Mouse (Mus musculus) embryonic facial prominence, embryonic 13.5 days (tissue): Measurements from ENCODE around the gene Rps4x. TPM values are rescaled to one million over a fixed set of nuclear protein-coding genes. Genes with fewer than 3 reads are reported as not detected.

Experiments
- ATAC-seq: fragments of 200-750 bp; cut with Nextera tagmentation; 2 replicates; pipeline ENCODE4 v1.8.0; 2017; ENCODE audit warnings: low read depth; ENCODE audit not compliant: insufficient number of reproducible peaks, insufficient read depth, low FRiP score, low TSS enrichment
- H3K27ac ChIP-seq: fragments of 300-500 bp; sonication (generic); 2 replicates; pipeline ENCODE4 v1.5.1; 2015; ENCODE audit warnings: moderate library complexity, mild to moderate bottlenecking, inconsistent platforms
- H3K27me3 ChIP-seq: fragments of 300-500 bp; sonication (generic); 2 replicates; pipeline ENCODE4 v1.6.1; 2015; ENCODE audit warnings: mild to moderate bottlenecking, inconsistent platforms
- H3K36me3 ChIP-seq: fragments of 300-500 bp; sonication (generic); 2 replicates; pipeline ENCODE4 v1.6.1; 2015; ENCODE audit warnings: mild to moderate bottlenecking, inconsistent platforms
- H3K4me1 ChIP-seq: fragments of 300-500 bp; sonication (generic); 2 replicates; pipeline ENCODE4 v1.6.1; 2015; ENCODE audit warnings: inconsistent platforms
- H3K4me2 ChIP-seq: fragments of 300-500 bp; sonication (generic); 2 replicates; pipeline ENCODE4 v1.6.1; 2015; ENCODE audit warnings: moderate library complexity, mild to moderate bottlenecking, inconsistent platforms
- H3K4me3 ChIP-seq: fragments of 300-500 bp; sonication (generic); 2 replicates; pipeline ENCODE4 v1.5.1; 2015; ENCODE audit warnings: mild to moderate bottlenecking, inconsistent platforms
- H3K9ac ChIP-seq: fragments of 300-500 bp; sonication (generic); 2 replicates; pipeline ENCODE4 v1.6.1; 2015; ENCODE audit warnings: mild to moderate bottlenecking, inconsistent platforms
- H3K9me3 ChIP-seq: fragments of 300-500 bp; sonication (generic); 2 replicates; pipeline ENCODE4 v1.6.1; 2016; ENCODE audit warnings: inconsistent platforms
- WGBS: fragments of 180-500 bp; shearing (Covaris S2); methylation state at CpG from one replicate; pipeline ENCODE4 v1.1.7; 2015; ENCODE audit warnings: mixed read lengths; 5-methylcytosine and 5-hydroxymethylcytosine counted together
- polyA plus RNA-seq: library from polyadenylated mRNA; unstranded; fragments of >200 nt; fragmentation: Nextera tagmentation; extraction: Ambion mirVana; gene quantifications from 2 replicates; pipeline ENCODE4 v1.2.1, GENCODE M21; 2015

The Rps4x gene
- polyA plus RNA-seq, 1 experiment from 2014 or later, result 866 TPM

DNA sequence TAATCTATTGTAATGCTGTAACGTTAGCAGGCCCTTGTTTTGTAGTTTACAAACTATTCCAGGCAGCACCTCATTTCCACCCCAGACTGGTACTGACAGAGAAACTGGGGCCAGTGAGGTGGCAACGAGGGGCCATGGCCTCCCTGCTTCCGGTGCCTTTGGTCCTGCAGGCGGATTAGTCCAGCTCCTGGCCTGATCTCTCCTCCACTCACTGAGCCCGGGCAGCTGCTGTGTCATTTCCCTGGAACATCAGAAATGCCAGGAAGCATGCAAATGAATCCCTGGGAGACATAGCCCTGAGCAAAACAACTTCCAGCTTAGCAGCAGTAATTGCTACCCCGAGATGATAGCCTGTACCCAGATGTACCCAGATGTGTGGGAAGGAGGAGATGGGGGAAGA lies 22.2 kb downstream of the Rps4x start:
- H3K9ac ChIP-seq, result no peak overlapping the region
- peaks cover 8% of the 10 kb centered on the region for H3K27me3 ChIP-seq
- no peaks in the 10 kb centered on the region for H3K36me3 ChIP-seq
- no peak overlapping the region for H3K4me3 ChIP-seq
- WGBS, result 36% methylated on average over 6 of the region's 6 CpGs
- H3K4me2 ChIP-seq, result no peak overlapping the region
- 0 out of 2 replicates have a peak overlapping the region, but pooled peaks have one; percentile 16 for H3K27ac ChIP-seq
- ATAC-seq, result no peak
- peaks cover 8% of the 10 kb centered on the region for H3K4me1 ChIP-seq
- no peaks in the 10 kb centered on the region for H3K9me3 ChIP-seq

DNA sequence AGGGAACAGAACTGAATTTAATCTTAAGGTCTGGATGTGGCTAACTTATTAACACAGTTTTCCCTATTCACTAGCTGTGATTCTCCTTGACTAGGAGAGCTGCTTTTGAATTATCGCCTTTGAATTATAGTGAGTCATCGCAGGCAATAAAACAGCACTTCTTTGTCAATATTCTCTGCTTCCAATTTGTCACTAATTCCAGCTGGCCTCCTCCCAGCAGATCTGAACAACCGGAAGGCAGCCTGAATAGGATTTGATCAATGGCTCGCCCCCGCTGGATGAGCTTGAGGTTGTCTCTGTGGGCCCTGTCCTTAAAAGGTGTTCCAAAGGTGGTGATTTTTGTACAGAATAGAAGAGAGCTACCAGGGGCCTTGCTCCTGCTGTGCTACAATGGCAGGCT lies 22.7 kb downstream of the Rps4x start:
- no peak for ATAC-seq
- Histone ChIP-seq H3K4me2 (no peak overlapping the region), H3K4me3 (no peak overlapping the region), H3K9me3 (no peaks in the 10 kb centered on the region), H3K27me3 (peaks cover 8% of the 10 kb centered on the region), H3K27ac (0 out of 2 replicates have a peak overlapping the region, but pooled peaks have one; percentile 16), H3K9ac (no peak overlapping the region), H3K36me3 (no peaks in the 10 kb centered on the region), H3K4me1 (peaks cover 8% of the 10 kb centered on the region)
- 31% methylated on average over 5 of the region's 5 CpGs for WGBS

GRCm38 (mm10) chrX:102163529-102163928 lies 25.7 kb downstream of the Rps4x start:
- no peak overlapping the region for H3K4me3 ChIP-seq
- H3K4me1 ChIP-seq, result peaks cover 8% of the 10 kb centered on the region
- H3K9ac ChIP-seq, result no peak overlapping the region
- no peak overlapping the region for H3K4me2 ChIP-seq
- 77% methylated on average over 4 of the region's 4 CpGs for WGBS
- no peaks in the 10 kb centered on the region for H3K9me3 ChIP-seq
- no peaks in the 10 kb centered on the region for H3K36me3 ChIP-seq
- ATAC-seq, result no peak
- H3K27ac ChIP-seq, result no peak overlapping the region
- H3K27me3 ChIP-seq, result peaks cover 8% of the 10 kb centered on the region

DNA sequence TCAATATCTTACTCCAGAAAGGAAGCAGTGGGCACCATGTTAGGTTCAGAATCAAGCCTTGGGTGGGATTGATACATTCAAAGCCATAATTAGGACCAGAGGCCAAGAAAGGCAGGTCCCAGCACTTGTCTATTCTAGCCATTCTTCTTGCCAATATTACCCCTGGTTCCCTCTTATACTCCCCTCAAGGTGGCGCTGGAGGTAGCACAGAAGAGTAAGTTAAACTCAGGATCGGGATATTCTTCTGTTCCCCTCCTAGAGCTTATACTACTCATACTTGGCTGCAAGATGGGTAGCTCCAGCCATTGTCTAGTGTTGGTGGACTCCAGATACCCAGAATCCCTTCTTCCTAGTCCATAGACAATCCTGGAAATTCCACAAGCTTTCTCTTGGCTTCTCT lies 26.1 kb downstream of the Rps4x start:
- no peak for ATAC-seq

GRCm38 (mm10) chrX:102160528-102160927 lies 28.7 kb downstream of the Rps4x start:
- Histone ChIP-seq H3K27me3 (no peaks in the 10 kb centered on the region), H3K4me1 (no peaks in the 10 kb centered on the region), H3K36me3 (no peaks in the 10 kb centered on the region), H3K9me3 (no peaks in the 10 kb centered on the region), H3K27ac (no peak overlapping the region), H3K9ac (no peak overlapping the region), H3K4me3 (no peak overlapping the region), H3K4me2 (no peak overlapping the region)
- no peak for ATAC-seq
- WGBS, result 63% methylated on average over 2 of the region's 2 CpGs

More for the DNA sequence above, 26.1 kb downstream of the Rps4x start:
- peaks cover 8% of the 10 kb centered on the region for H3K27me3 ChIP-seq
- no peak overlapping the region for H3K4me3 ChIP-seq
- H3K4me1 ChIP-seq, result peaks cover 8% of the 10 kb centered on the region
- 52% methylated on average over 2 of the region's 2 CpGs for WGBS
- H3K9me3 ChIP-seq, result no peaks in the 10 kb centered on the region
- no peaks in the 10 kb centered on the region for H3K36me3 ChIP-seq
- H3K9ac ChIP-seq, result no peak overlapping the region
- no peak overlapping the region for H3K27ac ChIP-seq
- H3K4me2 ChIP-seq, result no peak overlapping the region

- no peak overlapping the region for H3K4me3 ChIP-seq
- 25% methylated on average over 2 of the region's 2 CpGs for WGBS
Measured at GRCm38 (mm10) chrX:102159778-102160177, 29.4 kb downstream of the Rps4x start.

DNA sequence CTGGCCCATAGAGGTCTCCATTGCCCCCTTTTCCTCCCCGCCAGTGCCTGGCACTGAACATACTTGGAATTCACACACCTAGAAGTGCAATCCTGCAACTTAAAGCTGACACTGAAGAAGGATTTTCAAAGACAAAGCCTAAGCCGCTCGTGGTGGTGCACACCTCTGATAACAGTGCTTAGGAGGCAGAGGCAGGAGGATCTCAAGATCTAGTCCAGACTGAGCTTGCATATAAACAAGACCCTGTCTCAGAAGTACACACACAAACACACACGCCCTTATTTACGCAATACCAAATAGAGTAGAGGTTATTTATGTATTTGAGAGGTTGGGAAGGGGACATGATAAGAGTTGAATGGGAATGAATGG lies 31.8 kb downstream of the Rps4x start:
- 43% methylated on average over 5 of the region's 5 CpGs for WGBS
- Histone ChIP-seq H3K36me3 (no peaks in the 10 kb centered on the region), H3K4me3 (peak overlapping the region; percentile 49), H3K9ac (peak overlapping the region; percentile 65), H3K4me2 (peak overlapping the region; percentile 45), H3K4me1 (no peaks in the 10 kb centered on the region), H3K27ac (peak overlapping the region; percentile 74), H3K27me3 (no peaks in the 10 kb centered on the region), H3K9me3 (no peaks in the 10 kb centered on the region)
- no peak for ATAC-seq

More at GRCm38 (mm10) chrX:102159778-102160177, 29.4 kb downstream of the Rps4x start:
- no peaks in the 10 kb centered on the region for H3K9me3 ChIP-seq
- H3K4me2 ChIP-seq, result no peak overlapping the region
- H3K27me3 ChIP-seq, result no peaks in the 10 kb centered on the region
- no peaks in the 10 kb centered on the region for H3K4me1 ChIP-seq
- no peak for ATAC-seq
- no peaks in the 10 kb centered on the region for H3K36me3 ChIP-seq
- no peak overlapping the region for H3K9ac ChIP-seq
- H3K27ac ChIP-seq, result no peak overlapping the region

DNA sequence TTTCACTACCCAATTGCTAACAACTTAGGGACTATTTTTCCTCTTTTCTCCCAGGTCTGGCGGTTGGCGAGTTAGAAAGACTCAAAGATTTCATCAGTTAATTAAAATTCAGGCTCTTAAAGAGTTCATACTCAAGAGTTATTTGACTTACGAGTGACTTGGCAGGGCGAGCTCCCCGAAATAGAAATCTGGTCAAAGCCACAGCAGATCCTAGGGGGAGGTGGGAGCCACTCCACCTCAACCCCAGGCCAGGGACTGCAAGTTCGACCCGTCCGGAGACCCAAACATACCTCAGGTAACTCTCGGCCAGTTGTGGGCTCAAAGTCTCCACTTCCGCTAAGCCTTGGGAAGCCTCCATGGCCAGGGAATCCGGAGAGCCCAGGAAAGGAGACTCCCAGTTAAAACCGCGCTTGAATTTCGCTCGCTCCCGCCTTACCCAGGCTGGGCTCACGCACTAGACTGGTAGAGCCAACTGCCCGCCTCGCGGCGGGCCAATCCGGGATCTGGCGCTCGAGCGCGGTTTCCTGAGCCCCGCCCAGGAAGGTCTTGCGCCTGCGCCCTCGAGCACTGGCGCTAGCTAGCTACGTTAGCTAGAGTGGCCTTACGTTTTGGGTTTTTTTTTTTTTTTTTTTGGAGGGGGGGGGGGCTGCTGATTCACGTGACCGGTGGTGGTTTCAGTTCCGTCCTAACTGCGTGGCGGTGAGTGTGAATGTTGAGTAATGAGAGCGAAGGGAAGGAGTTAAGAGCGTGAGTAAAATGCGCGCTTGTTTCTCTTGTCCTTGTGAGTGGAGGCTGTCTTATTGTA lies 32.4 kb downstream of the Rps4x start, which contains the start of gene Ercc6l:
Gene Ercc6l, minus strand, starts transcription at position 474 of the 805 bp plus-strand sequence.
- 18% methylated on average over 42 of the region's 42 CpGs for WGBS
- H3K9ac ChIP-seq, result peak within 1 kb of the TSS; percentile 65
- H3K4me2 ChIP-seq, result peak within 1 kb of the TSS; percentile 50
- peak within 1 kb of the TSS; percentile 74 for H3K27ac ChIP-seq
- peak within 1 kb of the TSS; percentile 49 for H3K4me3 ChIP-seq
- H3K27me3 ChIP-seq, result no peaks in the 10 kb centered on the region
- H3K9me3 ChIP-seq, result no peaks in the 10 kb centered on the region
- no peaks in the 10 kb centered on the region for H3K36me3 ChIP-seq
- peak; percentile 96 for ATAC-seq
- H3K4me1 ChIP-seq, result no peaks in the 10 kb centered on the region

DNA sequence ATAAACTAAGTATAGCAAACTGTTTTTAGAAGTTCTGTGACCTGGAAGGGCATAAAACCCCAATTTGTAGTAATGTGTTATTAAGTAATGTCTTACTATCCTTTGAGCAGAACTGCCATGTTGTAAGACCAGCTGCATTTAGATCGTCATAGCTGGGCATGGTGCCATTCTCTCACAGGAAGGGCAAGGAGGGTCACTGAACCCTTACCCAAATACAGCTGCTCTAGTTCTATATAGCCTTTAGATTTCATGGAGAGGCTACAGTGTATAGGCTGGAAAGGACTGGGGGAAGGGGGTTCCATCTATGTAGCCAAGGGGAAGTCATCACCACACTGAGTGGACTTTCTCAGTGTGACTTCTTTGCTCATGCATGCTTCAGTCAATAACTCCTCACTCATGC lies 48.0 kb downstream of the Rps4x start:
- no peak overlapping the region for H3K9ac ChIP-seq
- no peaks in the 10 kb centered on the region for H3K4me1 ChIP-seq
- no peaks in the 10 kb centered on the region for H3K9me3 ChIP-seq
- H3K36me3 ChIP-seq, result peaks cover 30% of the 10 kb centered on the region
- no peak overlapping the region for H3K4me2 ChIP-seq
- peaks cover 9% of the 10 kb centered on the region; the same call in 1 of the 2 replicates for H3K27me3 ChIP-seq
- 78% methylated on average over 1 of the region's 1 CpGs for WGBS
- no peak overlapping the region for H3K27ac ChIP-seq
- ATAC-seq, result no peak
- no peak overlapping the region for H3K4me3 ChIP-seq

Other genes starting within 250 kb of the Rps4x start
- gene Rtl5, start 118.1 kb downstream of the Rps4x start, polyA plus RNA-seq, result 2.3 and 2.4 TPM in 2 replicates
- gene Pin4, start 69.9 kb downstream of the Rps4x start, polyA plus RNA-seq, result 69.1 and 81.5 TPM in 2 replicates
- gene Ercc6l, start 32.3 kb downstream of the Rps4x start, polyA plus RNA-seq, result 11.7 and 12.3 TPM in 2 replicates
- 8.2 and 11.0 TPM in 2 replicates for gene Cited1, start 62.8 kb upstream of the Rps4x start, polyA plus RNA-seq